Mouse (Mus musculus): ENCODE results near the gene Tgfbrap1. TPM values are rescaled to one million over a fixed set of nuclear protein-coding genes. Genes with fewer than 3 reads are reported as not detected.
A peak's percentile ranks its signal among the peaks of the same experiment; 100 is the strongest.
"Not testable (repeated sequence)": the region's sequence is repeated elsewhere in the genome, so short reads cannot be mapped to it uniquely, and the experiment has no call there.

Tgfbrap1 gene
- total RNA-seq, 2 experiments from 2014 or later: 42.6 to 44.5 TPM

GRCm38 (mm10) chr1:43045204-43045982, 53.0 kb downstream of the Tgfbrap1 start:
- intact Hi-C loops (cut with DNase I): loop anchor here (5.0 to 10.0 kb wide), 2 partner anchors 143 to 341 kb away; no protein-coding TSS in a partner anchor

GRCm38 (mm10) chr1:43042271-43042670, 56.2 kb downstream of the Tgfbrap1 start:
- intact Hi-C loops (cut with DNase I): loop anchor here (5.0 to 10.0 kb wide), 2 partner anchors 125 to 337 kb away; no protein-coding TSS in a partner anchor
- DNase-seq: no peak

More at GRCm38 (mm10) chr1:43045204-43045982, 53.0 kb downstream of the Tgfbrap1 start:
- no peak for DNase-seq

GRCm38 (mm10) chr1:43036014-43036413, 62.4 kb downstream of the Tgfbrap1 start:
- intact Hi-C loops (cut with DNase I): no loop called here
- DNase-seq: no peak

- DNase-seq; intact Hi-C loops (cut with DNase I): not testable (repeated sequence)
Measured at GRCm38 (mm10) chr1:43015153-43015685, 83.2 kb downstream of the Tgfbrap1 start.

- intact Hi-C loops (cut with DNase I): no loop called here
Measured at GRCm38 (mm10) chr1:43010461-43010860, 88.0 kb downstream of the Tgfbrap1 start.

GRCm38 (mm10) chr1:43006524-43006923, 91.9 kb downstream of the Tgfbrap1 start:
- intact Hi-C loops (cut with DNase I): no loop called here
- DNase-seq: no peak

More at GRCm38 (mm10) chr1:43010461-43010860, 88.0 kb downstream of the Tgfbrap1 start:
- no peak for DNase-seq

- intact Hi-C loops (cut with DNase I): no loop called here
- peak; percentile 1 for DNase-seq
Measured at GRCm38 (mm10) chr1:43006051-43006514, 92.4 kb downstream of the Tgfbrap1 start.

Small RNAs within 50 kb of the gene (microRNA-seq; reads per million reads assigned to microRNA genes)
- gene Gm24001: not detected

Other genes with a start within 250 kb of the Tgfbrap1 start
- 10 to 100 TPM; 34.6 to 38.3 TPM for gene Mrps9, start 247.4 kb downstream of the Tgfbrap1 start, total RNA-seq (2021)
- 10 to 100 TPM; 26.6 to 28.3 TPM for gene Gpr45, start 145.8 kb downstream of the Tgfbrap1 start, total RNA-seq (2021)
- 10 to 100 TPM; 24.6 to 26.6 TPM for gene AI597479, start 73 bp upstream of the Tgfbrap1 start, total RNA-seq (2021)
- 10 to 100 TPM; 25.2 to 26.7 TPM for gene Fhl2, start 98.3 kb upstream of the Tgfbrap1 start, total RNA-seq (2021)